Mouse (Mus musculus) retina, postnatal 1 day (tissue): ENCODE measurements around the gene Rufy3.

Source experiments
- DNase-seq: peaks from one replicate; pipeline ENCODE4 v3.0.0-alpha.2; 2012

Rufy3 gene

GRCm38 (mm10) chr5:88575506-88576338 is 10.9 kb downstream of the Rufy3 start:
- DNase-seq = no peak

- no peak for DNase-seq
Measured at GRCm38 (mm10) chr5:88580681-88581080, 15.8 kb downstream of the Rufy3 start.

GRCm38 (mm10) chr5:88581343-88581742 is 16.5 kb downstream of the Rufy3 start:
- no peak for DNase-seq

- peak; percentile 97 for DNase-seq
Measured at GRCm38 (mm10) chr5:88583271-88584031, 18.6 kb downstream of the Rufy3 start.

GRCm38 (mm10) chr5:88584061-88584460 is 19.2 kb downstream of the Rufy3 start:
- DNase-seq = peak; percentile 67

GRCm38 (mm10) chr5:88586407-88587174 is 21.8 kb downstream of the Rufy3 start:
- peak; percentile 4 for DNase-seq

- DNase-seq = peak; percentile 59
Measured at GRCm38 (mm10) chr5:88587211-88587934, 22.5 kb downstream of the Rufy3 start.

- DNase-seq = no peak
Measured at GRCm38 (mm10) chr5:88588481-88588880, 23.6 kb downstream of the Rufy3 start.

GRCm38 (mm10) chr5:88593421-88594172 is 28.8 kb downstream of the Rufy3 start:
- DNase-seq = no peak

GRCm38 (mm10) chr5:88594173-88594569 is 29.3 kb downstream of the Rufy3 start:
- DNase-seq = no peak

GRCm38 (mm10) chr5:88595537-88596455 is 31.0 kb downstream of the Rufy3 start:
- no peak for DNase-seq

GRCm38 (mm10) chr5:88598961-88599360 is 34.1 kb downstream of the Rufy3 start:
- no peak for DNase-seq

- no peak for DNase-seq
Measured at GRCm38 (mm10) chr5:88602030-88602429, 37.2 kb downstream of the Rufy3 start.

GRCm38 (mm10) chr5:88602713-88603112 is 37.9 kb downstream of the Rufy3 start:
- DNase-seq = no peak

- no peak for DNase-seq
Measured at GRCm38 (mm10) chr5:88604046-88604445, 39.2 kb downstream of the Rufy3 start.

- no peak for DNase-seq
Measured at GRCm38 (mm10) chr5:88604641-88605358, 40.0 kb downstream of the Rufy3 start.

GRCm38 (mm10) chr5:88614129-88614528 is 49.3 kb downstream of the Rufy3 start:
- no peak for DNase-seq

- DNase-seq = no peak
Measured at GRCm38 (mm10) chr5:88616988-88617387, 52.1 kb downstream of the Rufy3 start.

- no peak for DNase-seq
Measured at GRCm38 (mm10) chr5:88627545-88627944, 62.7 kb downstream of the Rufy3 start.

GRCm38 (mm10) chr5:88629125-88629524 is 64.3 kb downstream of the Rufy3 start:
- DNase-seq = no peak
